Mouse (Mus musculus) liver, postnatal 0 days (tissue): ENCODE data around the gene Etv5.

Source experiments
- CTCF ChIP-seq: sonication (generic); IDR thresholded peaks from 2 replicates; pipeline ENCODE4 v1.5.1; 2016; ENCODE audit warnings: antibody characterized with exemption, low read depth
- EP300 ChIP-seq: IDR thresholded peaks from 2 replicates; pipeline ENCODE4 v1.6.1; 2016; ENCODE audit warnings: antibody characterized with exemption, low read depth, mild to moderate bottlenecking

- peak; percentile 35 for TF ChIP-seq CTCF
- TF ChIP-seq EP300: no peak
These were observed 64.6 kb downstream of the Etv5 start for GRCm38 (mm10) chr16:22374898-22375297.
